Mouse (Mus musculus) MEL (cell line): ENCODE results near the gene Gm20696. TPM values are rescaled to one million over a fixed set of nuclear protein-coding genes. Genes with fewer than 3 reads are reported as not detected.

Experiments used
- DNase-seq: peaks from one replicate; pipeline ENCODE4 v3.0.0; 2011; ENCODE audit warnings: low read depth, low spot score
- H3K27ac ChIP-seq: 2 replicates; pipeline ENCODE4 v1.5.1; 2012; ENCODE audit warnings: low read depth, mild to moderate bottlenecking, control low read depth, low read length, moderate library complexity; ENCODE audit not compliant: control insufficient read depth
- H3K27me3 ChIP-seq, 2 experiments: fragments of 150-350 bp in 1 of 2; sonication (generic) in 1 of 2; 2 replicates each; pipeline ENCODE4 v1.6.1; 2012; ENCODE audit warnings: low read length in 2 of 2, mild to moderate bottlenecking in 2 of 2, improper control_type of control experiment in 1 of 2, moderate library complexity in 1 of 2; ENCODE audit not compliant: insufficient read depth in 2 of 2, control insufficient read depth in 1 of 2
- H3K36me3 ChIP-seq, 2 experiments: 2 replicates each; pipeline ENCODE4 v1.6.1; 2012 to 2014; ENCODE audit warnings: low read length in 2 of 2, improper control_type of control experiment in 1 of 2, inconsistent platforms in 1 of 2, mild to moderate bottlenecking in 1 of 2; ENCODE audit not compliant: insufficient read depth in 2 of 2, control insufficient read depth in 1 of 2
- H3K4me1 ChIP-seq, 2 experiments: fragments of 150-350 bp in 1 of 2; sonication (generic) in 1 of 2; 2 replicates each; pipeline ENCODE4 v1.6.1; 2012; ENCODE audit warnings: low read length in 2 of 2, improper control_type of control experiment in 1 of 2, mild to moderate bottlenecking in 1 of 2; ENCODE audit not compliant: insufficient read depth in 2 of 2, control insufficient read depth in 1 of 2
- H3K4me3 ChIP-seq, 2 experiments: fragments of 150-350 bp in 1 of 2; sonication (generic) in 1 of 2; 2 replicates each; pipeline ENCODE4 v1.5.1; 2012; ENCODE audit warnings: low read depth in 2 of 2, low read length in 2 of 2, mild to moderate bottlenecking in 2 of 2, moderate library complexity in 2 of 2, control low read depth in 1 of 2, improper control_type of control experiment in 1 of 2; ENCODE audit not compliant: control insufficient read depth in 1 of 2, insufficient read depth in 1 of 2
- H3K79me2 ChIP-seq: 2 replicates; pipeline ENCODE4 v1.6.1; 2012; ENCODE audit warnings: mild to moderate bottlenecking, low read length, moderate library complexity; ENCODE audit not compliant: control insufficient read depth, poor library complexity, insufficient read depth
- H3K9ac ChIP-seq: 2 replicates; pipeline ENCODE4 v1.6.1; 2012; ENCODE audit warnings: low read depth, mild to moderate bottlenecking, control low read depth, low read length, moderate library complexity; ENCODE audit not compliant: control insufficient read depth, poor library complexity, severe bottlenecking
- H3K9me3 ChIP-seq: fragments of 150-350 bp; sonication (generic); replicated peaks from 2 replicates; pipeline ENCODE4 v1.6.1; 2012; ENCODE audit warnings: mild to moderate bottlenecking, low read length, improper control_type of control experiment, moderate library complexity; ENCODE audit not compliant: insufficient read depth
- CHD1 ChIP-seq: IDR thresholded peaks from 2 replicates; pipeline ENCODE4 v1.6.1; 2012; ENCODE audit warnings: low read depth, mild to moderate bottlenecking, inconsistent platforms, low read length, improper control_type of control experiment
- CHD2 ChIP-seq: IDR thresholded peaks from 2 replicates; pipeline ENCODE4 v1.6.1; 2011; ENCODE audit warnings: low read length, improper control_type of control experiment
- KAT2A ChIP-seq: conservative IDR thresholded peaks from 2 replicates; pipeline ENCODE4 v1.6.1; 2012; ENCODE audit warnings: low read depth, low read length, improper control_type of control experiment, inconsistent platforms
- MAFK ChIP-seq: IDR thresholded peaks from 2 replicates; pipeline ENCODE4 v1.6.1; 2011; ENCODE audit warnings: low read depth, mild to moderate bottlenecking, low read length, improper control_type of control experiment, borderline replicate concordance
- MAX ChIP-seq: IDR thresholded peaks from 2 replicates; pipeline ENCODE4 v1.6.1; 2011; ENCODE audit warnings: low read length, improper control_type of control experiment
- MAZ ChIP-seq: IDR thresholded peaks from 2 replicates; pipeline ENCODE4 v1.6.1; 2012; ENCODE audit warnings: low read depth, mild to moderate bottlenecking, inconsistent platforms, low read length, improper control_type of control experiment
- MEF2A ChIP-seq: IDR thresholded peaks from 2 replicates; pipeline ENCODE4 v1.6.1; 2014; ENCODE audit warnings: low read depth, mild to moderate bottlenecking, inconsistent platforms, low read length, improper control_type of control experiment; ENCODE audit not compliant: poor library complexity, insufficient replicate concordance, severe bottlenecking; ENCODE audit errors: extremely low read depth
- MXI1 ChIP-seq: IDR thresholded peaks from 2 replicates; pipeline ENCODE4 v1.6.1; 2011; ENCODE audit warnings: mild to moderate bottlenecking, low read depth, low read length, improper control_type of control experiment
- TCF12 ChIP-seq: IDR thresholded peaks from 2 replicates; pipeline ENCODE4 v1.6.1; 2014; ENCODE audit warnings: low read depth, mild to moderate bottlenecking, inconsistent platforms, low read length, improper control_type of control experiment, moderate library complexity
- UBTF ChIP-seq: IDR thresholded peaks from 2 replicates; pipeline ENCODE4 v1.6.1; 2012; ENCODE audit warnings: low read depth, mild to moderate bottlenecking, inconsistent platforms, low read length, improper control_type of control experiment, moderate library complexity, borderline replicate concordance; ENCODE audit not compliant: insufficient read depth
- USF1 ChIP-seq: IDR thresholded peaks from 2 replicates; pipeline ENCODE4 v1.6.1; 2014; ENCODE audit warnings: low read depth, mild to moderate bottlenecking, inconsistent platforms, low read length, improper control_type of control experiment, moderate library complexity
- USF2 ChIP-seq, 2 experiments: IDR thresholded peaks; 2 replicates each; pipeline ENCODE4 v1.6.1; 2011 to 2012; ENCODE audit warnings: improper control_type of control experiment in 2 of 2, low read length in 2 of 2, borderline replicate concordance in 1 of 2, inconsistent platforms in 1 of 2, low read depth in 1 of 2, mild to moderate bottlenecking in 1 of 2; ENCODE audit not compliant: insufficient read depth in 1 of 2
- ZKSCAN1 ChIP-seq: IDR thresholded peaks from 2 replicates; pipeline ENCODE4 v1.6.1; 2012; ENCODE audit warnings: low read depth, mild to moderate bottlenecking, inconsistent platforms, low read length, improper control_type of control experiment, moderate library complexity
- ZMIZ1 ChIP-seq: IDR thresholded peaks from 2 replicates; pipeline ENCODE4 v1.6.1; 2012; ENCODE audit warnings: low read depth, mild to moderate bottlenecking, inconsistent platforms, low read length, improper control_type of control experiment, moderate library complexity
- ZNF384 ChIP-seq: IDR thresholded peaks from 2 replicates; pipeline ENCODE4 v1.6.1; 2012; ENCODE audit warnings: low read depth, mild to moderate bottlenecking, inconsistent platforms, low read length, improper control_type of control experiment
- polyA plus RNA-seq, 2 experiments: library from polyadenylated mRNA; stranded (reverse) in 1 of 2; unstranded in 1 of 2; fragments of >175 nt in 1 of 2; fragments of >200 nt in 1 of 2; gene quantifications; 2 replicates each; pipeline versions ENCODE4 v1.2.1 to v1.2.4; 2012; ENCODE audit warnings: low replicate concordance in 2 of 2, low read depth in 1 of 2; ENCODE audit not compliant: insufficient read length in 2 of 2, insufficient read depth in 1 of 2, missing spikeins in 1 of 2
- total RNA-seq: library from RNA; depleted of rRNA; stranded (reverse); fragments of 300-350 nt; gene quantifications from 2 replicates; pipeline ENCODE4 v1.2.3, GENCODE M21; 2012

Gm20696 gene
- total and polyA plus RNA-seq, 3 experiments: 0.07 to 0.39 TPM; not detected in 1

GRCm38 (mm10) chr6:99629726-99630458 lies 36.7 kb downstream of the Gm20696 start:
- Histone ChIP-seq H3K9ac (no peak overlapping the region), H3K4me3 (no peak overlapping the region), H3K36me3 (no peaks in the 10 kb centered on the region), H3K27ac (no peak overlapping the region), H3K27me3 (no peaks in the 10 kb centered on the region; a peak in 3 of 4 replicates), H3K79me2 (no peaks in the 10 kb centered on the region), H3K4me1 (no peaks in the 10 kb centered on the region), H3K9me3 (no peaks in the 10 kb centered on the region)
- DNase-seq: no peak
- TF ChIP-seq ZMIZ1 (no peak), MAFK (no peak)

- Histone ChIP-seq H3K4me1 (no peaks in the 10 kb centered on the region), H3K4me3 (no peak overlapping the region), H3K9ac (no peak overlapping the region), H3K36me3 (no peaks in the 10 kb centered on the region), H3K79me2 (no peaks in the 10 kb centered on the region), H3K27ac (no peak overlapping the region), H3K27me3 (no peaks in the 10 kb centered on the region; a peak in 3 of 4 replicates), H3K9me3 (no peaks in the 10 kb centered on the region)
- no peak for DNase-seq
- TF ChIP-seq USF2 (IDR thresholded peaks at IDR 0.05; ENCODE audit: borderline replicate concordance in 1 of 2, insufficient read depth in 1 of 2, low read depth in 1 of 2, low read length in 2 of 2): no peak
- no peak for TF ChIP-seq MEF2A
- no peak for TF ChIP-seq MAX
- TF ChIP-seq KAT2A: no peak
- no peak for TF ChIP-seq TCF12
- no peak for TF ChIP-seq MAZ
- no peak for TF ChIP-seq ZNF384
- no peak for TF ChIP-seq CHD1
- no peak for TF ChIP-seq MXI1
- TF ChIP-seq ZKSCAN1: no peak
- no peak for TF ChIP-seq CHD2
Observed at GRCm38 (mm10) chr6:99626347-99626746, 40.2 kb downstream of the Gm20696 start.

GRCm38 (mm10) chr6:99625803-99626202 lies 40.8 kb downstream of the Gm20696 start:
- Histone ChIP-seq H3K9ac (no peak overlapping the region), H3K27ac (no peak overlapping the region), H3K9me3 (no peaks in the 10 kb centered on the region), H3K27me3 (no peaks in the 10 kb centered on the region; a peak in 3 of 4 replicates), H3K36me3 (no peaks in the 10 kb centered on the region), H3K4me1 (no peaks in the 10 kb centered on the region)
- DNase-seq: no peak
- no peak for TF ChIP-seq USF1
- TF ChIP-seq UBTF: no peak
- TF ChIP-seq, all 39 proteins: peak for 0
- Histone ChIP-seq H3K79me2 (no peaks in the 10 kb centered on the region), H3K4me3 (no peak overlapping the region)
